Mouse (Mus musculus): Measurements from ENCODE around the gene Smim6.

- peak; percentile 86 for TF ChIP-seq CTCF (IDR thresholded peaks at IDR 0.05; ENCODE audit: low read depth)
- no peak for TF ChIP-seq EP300 (IDR thresholded peaks at IDR 0.05; ENCODE audit: low read depth)
These were observed 28.0 kb downstream of the Smim6 start for GRCm38 (mm10) chr11:115939690-115940329.

Measured in liver, postnatal 0 days (tissue).